Mouse (Mus musculus): ENCODE measurements around the gene Arhgef6. TPM values are rescaled to one million over a fixed set of nuclear protein-coding genes. Genes with fewer than 3 reads are reported as not detected.

Gene Arhgef6
- 14.4 and 19.2 TPM in 2 replicates for polyA plus RNA-seq (2012; rRNA removed)

GRCm38 (mm10) chrX:57338371-57339211 lies at the start of gene Arhgef6:
TSS of gene Arhgef6 (minus strand) at chrX:57338729.
- Histone ChIP-seq H3K27ac (ENCODE audit: control insufficient read depth, insufficient read depth, low read depth, low read length) (peak within 1 kb of the TSS; percentile 36; the same call in 1 of the 2 replicates), H3K36me3 (ENCODE audit: control insufficient read depth, insufficient read depth, low read length) (no peaks in the 10 kb centered on the region), H3K27me3 (ENCODE audit: control insufficient read depth, insufficient read depth, low read length) (no peaks in the 10 kb centered on the region), H3K4me1 (ENCODE audit: control insufficient read depth, insufficient read depth, low read length) (no peaks in the 10 kb centered on the region), H3K4me3 (ENCODE audit: control insufficient read depth, low read depth, low read length) (no peak within 1 kb of the TSS; the same call in 1 of the 2 replicates)
- no peak for TF ChIP-seq CTCF (IDR thresholded peaks at IDR 0.05; ENCODE audit: control insufficient read depth, insufficient read depth, insufficient replicate concordance, low read depth, low read length)
- no peak for TF ChIP-seq POLR2A (IDR thresholded peaks at IDR 0.05; ENCODE audit: control insufficient read depth, low read depth, low read length)

GRCm38 (mm10) chrX:57380915-57381314 lies 42.4 kb upstream of the Arhgef6 start:
- no peak overlapping the region for H3K27ac ChIP-seq (ENCODE audit: control insufficient read depth, insufficient read depth, low read depth, low read length)
- no peaks in the 10 kb centered on the region for H3K4me1 ChIP-seq (ENCODE audit: control insufficient read depth, insufficient read depth, low read length)
- TF ChIP-seq CTCF (IDR thresholded peaks at IDR 0.05; ENCODE audit: control insufficient read depth, insufficient read depth, insufficient replicate concordance, low read depth, low read length) (no peak), POLR2A (IDR thresholded peaks at IDR 0.05; ENCODE audit: control insufficient read depth, low read depth, low read length) (no peak)
- H3K36me3 ChIP-seq (ENCODE audit: control insufficient read depth, insufficient read depth, low read length) = no peaks in the 10 kb centered on the region
- no peaks in the 10 kb centered on the region for H3K27me3 ChIP-seq (ENCODE audit: control insufficient read depth, insufficient read depth, low read length)
- H3K4me3 ChIP-seq (ENCODE audit: control insufficient read depth, low read depth, low read length) = no peak overlapping the region

- no peak overlapping the region for H3K4me3 ChIP-seq (ENCODE audit: control insufficient read depth, low read depth, low read length)
- H3K27me3 ChIP-seq (ENCODE audit: control insufficient read depth, insufficient read depth, low read length) = no peaks in the 10 kb centered on the region
- H3K36me3 ChIP-seq (ENCODE audit: control insufficient read depth, insufficient read depth, low read length) = no peaks in the 10 kb centered on the region
- no peaks in the 10 kb centered on the region for H3K4me1 ChIP-seq (ENCODE audit: control insufficient read depth, insufficient read depth, low read length)
- TF ChIP-seq POLR2A (IDR thresholded peaks at IDR 0.05; ENCODE audit: control insufficient read depth, low read depth, low read length) (no peak), CTCF (IDR thresholded peaks at IDR 0.05; ENCODE audit: control insufficient read depth, insufficient read depth, insufficient replicate concordance, low read depth, low read length) (no peak)
- H3K27ac ChIP-seq (ENCODE audit: control insufficient read depth, insufficient read depth, low read depth, low read length) = no peak overlapping the region
Measured at GRCm38 (mm10) chrX:57378579-57378978, 40.0 kb upstream of the Arhgef6 start.

GRCm38 (mm10) chrX:57377096-57377495 lies 38.6 kb upstream of the Arhgef6 start:
- no peaks in the 10 kb centered on the region for H3K36me3 ChIP-seq (ENCODE audit: control insufficient read depth, insufficient read depth, low read length)
- no peaks in the 10 kb centered on the region for H3K27me3 ChIP-seq (ENCODE audit: control insufficient read depth, insufficient read depth, low read length)

GRCm38 (mm10) chrX:57374029-57374428 lies 35.5 kb upstream of the Arhgef6 start:
- H3K4me1 ChIP-seq (ENCODE audit: control insufficient read depth, insufficient read depth, low read length) = no peaks in the 10 kb centered on the region
- no peak overlapping the region for H3K27ac ChIP-seq (ENCODE audit: control insufficient read depth, insufficient read depth, low read depth, low read length)
- no peak for TF ChIP-seq POLR2A (IDR thresholded peaks at IDR 0.05; ENCODE audit: control insufficient read depth, low read depth, low read length)
- no peak for TF ChIP-seq CTCF (IDR thresholded peaks at IDR 0.05; ENCODE audit: control insufficient read depth, insufficient read depth, insufficient replicate concordance, low read depth, low read length)
- H3K4me3 ChIP-seq (ENCODE audit: control insufficient read depth, low read depth, low read length) = no peak overlapping the region
- H3K27me3 ChIP-seq (ENCODE audit: control insufficient read depth, insufficient read depth, low read length) = no peaks in the 10 kb centered on the region
- H3K36me3 ChIP-seq (ENCODE audit: control insufficient read depth, insufficient read depth, low read length) = no peaks in the 10 kb centered on the region

More at GRCm38 (mm10) chrX:57377096-57377495, 38.6 kb upstream of the Arhgef6 start:
- Histone ChIP-seq H3K4me3 (ENCODE audit: control insufficient read depth, low read depth, low read length) (no peak overlapping the region), H3K4me1 (ENCODE audit: control insufficient read depth, insufficient read depth, low read length) (no peaks in the 10 kb centered on the region), H3K27ac (ENCODE audit: control insufficient read depth, insufficient read depth, low read depth, low read length) (no peak overlapping the region)
- TF ChIP-seq CTCF (IDR thresholded peaks at IDR 0.05; ENCODE audit: control insufficient read depth, insufficient read depth, insufficient replicate concordance, low read depth, low read length) (no peak), POLR2A (IDR thresholded peaks at IDR 0.05; ENCODE audit: control insufficient read depth, low read depth, low read length) (no peak)

GRCm38 (mm10) chrX:57373543-57373942 lies 35.0 kb upstream of the Arhgef6 start:
- Histone ChIP-seq H3K4me3 (ENCODE audit: control insufficient read depth, low read depth, low read length) (no peak overlapping the region), H3K36me3 (ENCODE audit: control insufficient read depth, insufficient read depth, low read length) (no peaks in the 10 kb centered on the region), H3K4me1 (ENCODE audit: control insufficient read depth, insufficient read depth, low read length) (no peaks in the 10 kb centered on the region), H3K27ac (ENCODE audit: control insufficient read depth, insufficient read depth, low read depth, low read length) (no peak overlapping the region), H3K27me3 (ENCODE audit: control insufficient read depth, insufficient read depth, low read length) (no peaks in the 10 kb centered on the region)
- TF ChIP-seq CTCF (IDR thresholded peaks at IDR 0.05; ENCODE audit: control insufficient read depth, insufficient read depth, insufficient replicate concordance, low read depth, low read length) = no peak

GRCm38 (mm10) chrX:57372965-57373364 lies 34.4 kb upstream of the Arhgef6 start:
- H3K4me1 ChIP-seq (ENCODE audit: control insufficient read depth, insufficient read depth, low read length) = no peaks in the 10 kb centered on the region
- no peak for TF ChIP-seq CTCF (IDR thresholded peaks at IDR 0.05; ENCODE audit: control insufficient read depth, insufficient read depth, insufficient replicate concordance, low read depth, low read length)
- no peak for TF ChIP-seq POLR2A (IDR thresholded peaks at IDR 0.05; ENCODE audit: control insufficient read depth, low read depth, low read length)
- no peaks in the 10 kb centered on the region for H3K36me3 ChIP-seq (ENCODE audit: control insufficient read depth, insufficient read depth, low read length)
- H3K27me3 ChIP-seq (ENCODE audit: control insufficient read depth, insufficient read depth, low read length) = no peaks in the 10 kb centered on the region
- no peak overlapping the region for H3K27ac ChIP-seq (ENCODE audit: control insufficient read depth, insufficient read depth, low read depth, low read length)
- H3K4me3 ChIP-seq (ENCODE audit: control insufficient read depth, low read depth, low read length) = no peak overlapping the region
